Mouse (Mus musculus) liver, embryonic 11.5 days (tissue): Measurements from ENCODE around the gene BC029722. TPM values are rescaled to one million over a fixed set of nuclear protein-coding genes. Genes with fewer than 3 reads are reported as not detected.

Experiments
- ATAC-seq: fragments of 200-750 bp; cut with Nextera tagmentation; replicated peaks from 2 replicates; pipeline ENCODE4 v1.8.0; 2017; ENCODE audit warnings: moderate number of reproducible peaks, mild to moderate bottlenecking, moderate TSS enrichment, moderate library complexity; ENCODE audit not compliant: low FRiP score
- DNase-seq: peaks from one replicate; pipeline ENCODE4 v3.0.0-alpha.2; 2017; ENCODE audit warnings: low spot score
- H3K27ac ChIP-seq: fragments of 300-500 bp; sonication (generic); 2 replicates; pipeline ENCODE4 v1.5.1; 2014; ENCODE audit warnings: mild to moderate bottlenecking, low read depth, low read length, control low read depth
- H3K27me3 ChIP-seq: fragments of 300-500 bp; sonication (generic); replicated peaks from 2 replicates; pipeline ENCODE4 v1.6.1; 2014; ENCODE audit warnings: low read length, mixed read lengths; ENCODE audit not compliant: control insufficient read depth, insufficient read depth
- H3K36me3 ChIP-seq: fragments of 300-500 bp; sonication (generic); 2 replicates; pipeline ENCODE4 v1.6.1; 2014; ENCODE audit warnings: mild to moderate bottlenecking, low read length, moderate library complexity, mixed read lengths; ENCODE audit not compliant: control insufficient read depth, insufficient read depth
- H3K4me1 ChIP-seq: fragments of 300-500 bp; sonication (generic); replicated peaks from 2 replicates; pipeline ENCODE4 v1.6.1; 2014; ENCODE audit warnings: low read length, mixed read lengths; ENCODE audit not compliant: control insufficient read depth, insufficient read depth
- H3K4me2 ChIP-seq: fragments of 300-500 bp; sonication (generic); 2 replicates; pipeline ENCODE4 v1.6.1; 2014; ENCODE audit warnings: mild to moderate bottlenecking, control low read depth, moderate library complexity
- H3K4me3 ChIP-seq: fragments of 300-500 bp; sonication (generic); 2 replicates; pipeline ENCODE4 v1.5.1; 2014; ENCODE audit warnings: low read depth, low read length, control low read depth
- H3K9ac ChIP-seq: fragments of 300-500 bp; sonication (generic); 2 replicates; pipeline ENCODE4 v1.6.1; 2014; ENCODE audit warnings: low read depth, low read length, control low read depth
- H3K9me3 ChIP-seq: fragments of 300-500 bp; sonication (generic); 2 replicates; pipeline ENCODE4 v1.6.1; 2016; ENCODE audit warnings: low read length, inconsistent platforms, mixed read lengths; ENCODE audit not compliant: control insufficient read depth
- WGBS: fragments of 180-500 bp; shearing (Covaris S2); extraction: QIAGEN DNeasy Blood & Tissue Kit; methylation state at CpG from one replicate; pipeline ENCODE4 v1.1.7; 2014; 5-methylcytosine and 5-hydroxymethylcytosine counted together
- polyA plus RNA-seq: library from polyadenylated mRNA; unstranded; fragments of >200 nt; fragmentation: Nextera tagmentation; extraction: Ambion mirVana; gene quantifications from 2 replicates; pipeline ENCODE4 v1.2.1, GENCODE M21; 2014

The BC029722 gene
- polyA plus RNA-seq, 1 experiment from 2014 or later: 6.8 TPM

GRCm38 (mm10) chr2:155814829-155815228 lies 4.4 kb downstream of the BC029722 start:
- Histone ChIP-seq H3K9ac (no peak overlapping the region), H3K36me3 (0 out of 2 replicates have a peak, but pooled peaks cover 2% of the 10 kb centered on the region), H3K4me1 (peaks cover 13% of the 10 kb centered on the region), H3K4me3 (no peak overlapping the region), H3K27me3 (no peaks in the 10 kb centered on the region; the same call in 1 of the 2 replicates), H3K9me3 (no peaks in the 10 kb centered on the region), H3K27ac (no peak overlapping the region), H3K4me2 (no peak overlapping the region)
- WGBS: 29% methylated on average over 5 of the region's 5 CpGs
- DNase-seq (no peak), ATAC-seq (no peak)

- H3K36me3 ChIP-seq: no peaks in the 10 kb centered on the region
- H3K4me1 ChIP-seq: no peaks in the 10 kb centered on the region
- no peak overlapping the region for H3K4me3 ChIP-seq
- no peak for DNase-seq
- H3K4me2 ChIP-seq: no peak overlapping the region
- H3K27me3 ChIP-seq: no peaks in the 10 kb centered on the region; the same call in 1 of the 2 replicates
- 76% methylated on average over 4 of the region's 4 CpGs for WGBS
- H3K9me3 ChIP-seq: no peaks in the 10 kb centered on the region
- H3K27ac ChIP-seq: no peak overlapping the region
- ATAC-seq: no peak
- no peak overlapping the region for H3K9ac ChIP-seq
These were observed 6.6 kb downstream of the BC029722 start for GRCm38 (mm10) chr2:155812637-155813036.

- Histone ChIP-seq H3K4me2 (no peak overlapping the region), H3K27ac (no peak overlapping the region), H3K36me3 (no peaks in the 10 kb centered on the region), H3K9ac (no peak overlapping the region), H3K9me3 (no peaks in the 10 kb centered on the region), H3K4me1 (no peaks in the 10 kb centered on the region), H3K4me3 (no peak overlapping the region), H3K27me3 (no peaks in the 10 kb centered on the region; the same call in 1 of the 2 replicates)
- peak; percentile 65 for DNase-seq
- WGBS: 40% methylated on average over 16 of the region's 16 CpGs
- ATAC-seq: no peak
These were observed 7.3 kb downstream of the BC029722 start for GRCm38 (mm10) chr2:155811821-155812396.

- DNase-seq: no peak
- no peak for ATAC-seq
- H3K4me1 ChIP-seq: no peaks in the 10 kb centered on the region
- H3K4me3 ChIP-seq: no peak overlapping the region
- H3K9ac ChIP-seq: no peak overlapping the region
- H3K4me2 ChIP-seq: no peak overlapping the region
- 79% methylated on average over 4 of the region's 4 CpGs for WGBS
- no peaks in the 10 kb centered on the region; the same call in 1 of the 2 replicates for H3K27me3 ChIP-seq
- no peak overlapping the region for H3K27ac ChIP-seq
- H3K9me3 ChIP-seq: no peaks in the 10 kb centered on the region
- no peaks in the 10 kb centered on the region for H3K36me3 ChIP-seq
These were observed 9.6 kb downstream of the BC029722 start for GRCm38 (mm10) chr2:155809620-155810019.

GRCm38 (mm10) chr2:155807408-155807807 lies 11.8 kb downstream of the BC029722 start:
- WGBS: 73% methylated on average over 4 of the region's 4 CpGs
- Histone ChIP-seq H3K4me1 (no peaks in the 10 kb centered on the region), H3K27me3 (no peaks in the 10 kb centered on the region; the same call in 1 of the 2 replicates)

GRCm38 (mm10) chr2:155806548-155806947 lies 12.7 kb downstream of the BC029722 start:
- no peaks in the 10 kb centered on the region for H3K9me3 ChIP-seq
- H3K9ac ChIP-seq: no peak overlapping the region
- no peaks in the 10 kb centered on the region; the same call in 1 of the 2 replicates for H3K27me3 ChIP-seq
- no peak overlapping the region for H3K4me3 ChIP-seq
- no peak overlapping the region for H3K4me2 ChIP-seq
- 78% methylated on average over 5 of the region's 5 CpGs for WGBS
- H3K4me1 ChIP-seq: no peaks in the 10 kb centered on the region
- DNase-seq (no peak), ATAC-seq (no peak)
- no peak overlapping the region for H3K27ac ChIP-seq
- no peaks in the 10 kb centered on the region for H3K36me3 ChIP-seq

More at GRCm38 (mm10) chr2:155807408-155807807, 11.8 kb downstream of the BC029722 start:
- H3K4me2 ChIP-seq: no peak overlapping the region
- H3K4me3 ChIP-seq: no peak overlapping the region
- H3K27ac ChIP-seq: no peak overlapping the region
- no peaks in the 10 kb centered on the region for H3K9me3 ChIP-seq
- no peak for DNase-seq
- H3K36me3 ChIP-seq: no peaks in the 10 kb centered on the region
- no peak for ATAC-seq
- H3K9ac ChIP-seq: no peak overlapping the region

- Histone ChIP-seq H3K27ac (no peak overlapping the region), H3K27me3 (no peaks in the 10 kb centered on the region; the same call in 1 of the 2 replicates), H3K4me1 (no peaks in the 10 kb centered on the region), H3K9ac (no peak overlapping the region), H3K36me3 (no peaks in the 10 kb centered on the region), H3K4me3 (no peak overlapping the region), H3K9me3 (no peaks in the 10 kb centered on the region), H3K4me2 (no peak overlapping the region)
- WGBS: 71% methylated on average over 6 of the region's 6 CpGs
- DNase-seq (no peak), ATAC-seq (no peak)
These were observed 13.3 kb downstream of the BC029722 start for GRCm38 (mm10) chr2:155805925-155806255.

- Histone ChIP-seq H3K9ac (no peak overlapping the region), H3K4me1 (no peaks in the 10 kb centered on the region), H3K36me3 (no peaks in the 10 kb centered on the region), H3K4me3 (no peak overlapping the region), H3K27me3 (0 out of 2 replicates have a peak, but pooled peaks cover 2% of the 10 kb centered on the region), H3K4me2 (no peak overlapping the region), H3K9me3 (no peaks in the 10 kb centered on the region), H3K27ac (no peak overlapping the region)
- ATAC-seq (no peak), DNase-seq (no peak)
- 44% methylated on average over 6 of the region's 6 CpGs for WGBS
These were observed 13.8 kb downstream of the BC029722 start for GRCm38 (mm10) chr2:155805231-155805924.

- Histone ChIP-seq H3K9ac (no peak overlapping the region), H3K9me3 (no peaks in the 10 kb centered on the region), H3K27ac (no peak overlapping the region), H3K27me3 (peaks cover 6% of the 10 kb centered on the region; the same call in 1 of the 2 replicates), H3K4me1 (no peaks in the 10 kb centered on the region), H3K4me3 (no peak overlapping the region), H3K36me3 (no peaks in the 10 kb centered on the region), H3K4me2 (no peak overlapping the region)
- WGBS: 67% methylated on average over 5 of the region's 5 CpGs
- no peak for DNase-seq
- ATAC-seq: no peak
These were observed 15.2 kb downstream of the BC029722 start for GRCm38 (mm10) chr2:155804053-155804452.
